Mouse (Mus musculus) bone marrow macrophage, adult 2 months (primary cell): Measurements from ENCODE around the gene Slc25a45. TPM values are rescaled to one million over a fixed set of nuclear protein-coding genes. Genes with fewer than 3 reads are reported as not detected.
A peak's percentile ranks its signal among the peaks of the same experiment; 100 is the strongest.

Source experiments
- H3K27ac ChIP-seq: 2 replicates; pipeline ENCODE4 v1.5.1; 2012; ENCODE audit warnings: low read depth, low read length; ENCODE audit not compliant: insufficient read depth
- H3K4me1 ChIP-seq: 2 replicates; pipeline ENCODE4 v1.6.1; 2012; ENCODE audit warnings: low read length; ENCODE audit not compliant: control insufficient read depth, insufficient read depth
- H3K4me3 ChIP-seq: 2 replicates; pipeline ENCODE4 v1.5.1; 2012; ENCODE audit warnings: mild to moderate bottlenecking, low read length, moderate library complexity; ENCODE audit not compliant: insufficient read depth
- CTCF ChIP-seq: IDR thresholded peaks from 2 replicates; pipeline ENCODE4 v1.5.1; 2012; ENCODE audit warnings: low read depth, mild to moderate bottlenecking, low read length, moderate library complexity
- POLR2A ChIP-seq: IDR thresholded peaks from 2 replicates; pipeline ENCODE4 v1.6.1; 2012; ENCODE audit warnings: mild to moderate bottlenecking, low read depth, low read length, borderline replicate concordance
- polyA plus RNA-seq: library from polyadenylated mRNA; stranded (reverse); fragments of >200 nt; gene quantifications from 2 replicates; pipeline ENCODE4 v1.2.4, GENCODE M21; 2012; ENCODE audit not compliant: missing spikeins, insufficient read depth, insufficient read length

Slc25a45 gene
- polyA plus RNA-seq, 1 experiment = 78.0 TPM

DNA sequence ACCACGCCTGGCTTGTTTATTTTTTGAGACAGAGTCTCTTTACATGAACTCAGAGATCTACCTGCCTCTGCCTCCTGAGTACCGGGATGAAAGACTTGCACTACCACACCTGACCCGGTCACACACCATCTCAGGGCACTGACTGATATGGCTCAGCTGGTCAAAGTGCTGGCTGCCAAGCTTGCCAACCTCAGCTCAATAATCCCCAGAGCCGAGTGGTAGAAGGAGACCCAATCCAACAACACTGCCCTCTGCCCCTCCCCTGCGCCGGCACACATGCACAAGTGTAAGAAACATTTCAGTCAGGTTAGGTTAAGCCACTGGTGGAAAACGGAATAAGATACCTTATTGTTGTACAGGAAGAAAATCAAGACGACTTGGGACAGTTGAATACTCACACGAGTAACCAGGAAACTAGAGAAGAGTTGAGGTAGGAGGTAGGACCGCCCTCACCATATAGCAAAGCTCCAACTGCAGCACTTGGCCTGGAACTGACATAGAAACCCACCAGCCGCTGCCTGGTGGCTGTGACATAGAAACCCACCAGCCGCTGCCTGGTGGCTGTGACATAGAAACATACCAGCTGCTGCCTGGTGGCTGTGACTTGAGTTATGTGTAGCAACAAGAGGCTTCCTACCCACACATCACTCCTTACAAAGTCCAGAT lies 43.2 kb upstream of the Slc25a45 start:
- TF ChIP-seq CTCF = peak; percentile 17; the same call in 1 of the 2 replicates
- TF ChIP-seq POLR2A = no peak
- Histone ChIP-seq H3K4me1 (peaks cover 6% of the 10 kb centered on the region; the same call in 1 of the 2 replicates), H3K27ac (peak overlapping the region; percentile 52), H3K4me3 (no peak overlapping the region)

GRCm38 (mm10) chr19:5835054-5835921 lies 42.3 kb upstream of the Slc25a45 start:
- Histone ChIP-seq H3K27ac (peak overlapping the region; percentile 2), H3K4me1 (peaks cover 6% of the 10 kb centered on the region; the same call in 1 of the 2 replicates), H3K4me3 (no peak overlapping the region)
- TF ChIP-seq POLR2A = no peak; the same call in 1 of the 2 replicates
- no peak for TF ChIP-seq CTCF

DNA sequence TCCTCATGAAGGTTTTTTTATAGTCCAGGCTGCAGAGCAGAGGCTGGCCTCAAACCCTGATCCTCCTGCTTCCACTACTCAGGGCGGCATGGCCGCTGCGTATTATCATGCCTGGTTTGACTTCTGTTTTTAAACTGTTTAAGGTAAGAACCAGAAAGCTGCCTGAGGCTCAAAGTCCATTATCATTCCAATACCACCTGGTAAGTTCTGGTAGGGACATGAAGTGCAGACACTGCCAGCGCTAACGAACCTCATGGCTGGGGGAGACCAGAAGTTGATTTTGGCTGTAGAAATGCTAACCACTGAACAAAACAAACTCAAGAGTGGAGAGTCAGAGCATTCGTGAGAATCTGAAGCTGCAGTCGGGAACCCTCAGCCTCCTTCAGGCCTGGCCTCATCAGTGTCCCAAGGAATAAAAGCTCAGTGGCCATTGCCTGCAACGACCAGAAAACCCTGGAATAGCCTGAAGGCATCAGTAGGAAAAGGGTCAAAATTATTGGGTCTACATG lies 41.6 kb upstream of the Slc25a45 start:
- TF ChIP-seq CTCF (no peak), POLR2A (no peak)
- peak overlapping the region; percentile 2 for H3K27ac ChIP-seq
- peaks cover 6% of the 10 kb centered on the region; the same call in 1 of the 2 replicates for H3K4me1 ChIP-seq
- H3K4me3 ChIP-seq = no peak overlapping the region

GRCm38 (mm10) chr19:5836941-5837572 lies 40.6 kb upstream of the Slc25a45 start:
- peaks cover 6% of the 10 kb centered on the region; the same call in 1 of the 2 replicates for H3K4me1 ChIP-seq
- no peak overlapping the region for H3K4me3 ChIP-seq
- TF ChIP-seq POLR2A (0 out of 2 replicates have a peak, but pooled peaks have one; percentile 48), CTCF (no peak)
- peak overlapping the region; percentile 70 for H3K27ac ChIP-seq

DNA sequence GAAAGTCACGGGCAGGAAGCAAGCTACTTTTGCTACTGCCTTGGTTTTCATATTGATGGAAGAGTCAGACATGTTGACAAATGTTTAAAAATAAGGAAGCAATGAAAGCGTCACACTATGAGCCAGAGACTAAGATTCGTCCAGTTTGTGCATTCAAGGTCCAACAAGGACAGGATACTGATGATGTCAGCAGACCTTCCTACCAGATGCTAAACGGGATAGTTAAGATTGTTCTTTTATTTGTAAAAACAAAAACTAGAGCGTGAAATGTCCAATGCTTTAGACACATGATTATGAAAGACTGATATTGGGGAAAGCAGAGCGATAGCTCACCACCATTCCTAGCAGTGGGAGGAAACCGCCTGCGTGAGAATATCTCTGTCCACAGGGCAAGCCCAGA lies 40.0 kb upstream of the Slc25a45 start:
- Histone ChIP-seq H3K27ac (peak overlapping the region; percentile 70), H3K4me3 (no peak overlapping the region), H3K4me1 (peaks cover 6% of the 10 kb centered on the region; the same call in 1 of the 2 replicates)
- TF ChIP-seq CTCF (no peak), POLR2A (no peak)

DNA sequence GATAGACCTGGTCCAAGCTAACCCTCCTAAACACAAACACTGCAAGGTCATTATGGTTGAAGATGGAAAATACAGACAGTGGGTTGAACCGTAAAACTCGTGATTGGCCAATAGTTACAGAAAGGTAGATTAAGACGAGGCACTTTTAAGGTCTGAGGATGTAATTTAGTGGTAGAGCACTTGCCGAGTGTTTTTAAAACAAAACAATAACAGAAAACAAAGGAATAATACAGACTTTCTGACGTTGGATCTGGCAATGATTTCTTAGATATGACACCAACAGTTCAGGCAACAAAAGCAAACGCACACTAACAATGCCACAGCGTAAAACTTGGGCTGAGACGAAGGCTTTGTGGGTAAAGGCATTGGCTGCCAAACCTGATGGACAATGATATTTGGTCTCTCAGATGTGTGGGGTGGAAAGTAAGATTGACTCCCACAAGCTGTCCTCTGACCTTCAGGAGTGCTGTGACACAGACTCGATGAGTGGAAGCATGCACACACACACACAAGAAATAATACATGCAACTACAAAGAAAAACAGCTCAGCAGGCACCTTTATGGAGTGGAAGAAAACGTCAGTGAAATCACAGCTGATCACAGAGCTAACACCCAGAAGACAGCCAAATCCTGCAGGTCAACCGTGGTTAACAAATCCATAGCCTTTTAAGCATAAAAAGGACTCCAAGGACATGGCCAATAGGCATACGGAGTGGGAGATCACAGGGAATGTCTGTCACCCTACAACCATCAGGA lies 39.3 kb upstream of the Slc25a45 start:
- TF ChIP-seq POLR2A (no peak; the same call in 1 of the 2 replicates), CTCF (no peak)
- peak overlapping the region; percentile 13 for H3K4me3 ChIP-seq
- H3K4me1 ChIP-seq = peaks cover 4% of the 10 kb centered on the region; the same call in 1 of the 2 replicates
- H3K27ac ChIP-seq = peak overlapping the region; percentile 70

- peak overlapping the region; percentile 70 for H3K27ac ChIP-seq
- H3K4me3 ChIP-seq = peak overlapping the region; percentile 13; the same call in 1 of the 2 replicates
- peaks cover 3% of the 10 kb centered on the region; the same call in 1 of the 2 replicates for H3K4me1 ChIP-seq
- no peak for TF ChIP-seq CTCF
- TF ChIP-seq POLR2A = 0 out of 2 replicates have a peak, but pooled peaks have one; percentile 15
Measured at GRCm38 (mm10) chr19:5838892-5839165, 38.8 kb upstream of the Slc25a45 start.

DNA sequence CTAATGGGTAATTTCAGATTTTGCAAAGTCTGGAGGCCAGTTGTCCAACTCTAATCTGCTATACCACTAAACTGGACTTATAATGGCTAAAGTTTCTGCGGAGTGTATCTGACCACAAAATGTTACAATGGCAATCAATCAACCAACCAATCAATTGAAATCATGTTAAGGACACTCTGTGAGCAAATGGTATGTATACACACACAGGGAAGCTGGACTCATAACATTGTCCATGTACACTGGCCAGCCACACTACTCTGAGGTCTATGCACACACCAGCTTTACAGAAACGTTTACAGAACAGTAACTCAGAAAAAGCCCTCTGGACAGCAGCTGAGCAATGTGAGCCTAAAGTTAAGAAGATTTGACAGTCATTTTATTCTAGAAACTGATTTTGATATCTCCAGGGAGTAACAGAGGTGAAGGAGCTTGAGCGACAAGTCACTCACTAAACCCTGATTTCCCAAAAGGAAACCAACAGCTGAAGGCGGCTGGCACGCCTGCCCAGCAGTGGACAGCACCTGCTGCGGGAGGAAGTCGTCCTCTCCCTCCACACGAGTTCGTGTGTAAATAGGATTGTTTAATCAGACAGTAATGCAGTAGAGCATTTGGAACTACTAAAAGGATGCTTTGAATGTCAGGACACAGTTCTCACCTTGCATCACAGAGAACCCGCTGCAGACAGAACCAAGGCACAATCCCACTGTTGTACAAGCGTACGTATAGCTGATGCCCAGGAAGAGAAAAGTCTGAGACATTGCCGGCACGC lies 38.1 kb upstream of the Slc25a45 start:
- Histone ChIP-seq H3K4me1 (0 out of 2 replicates have a peak, but pooled peaks cover under 1% of the 10 kb centered on the region), H3K4me3 (peak overlapping the region; percentile 78), H3K27ac (peak overlapping the region; percentile 99)
- peak; percentile 67; the same call in 1 of the 2 replicates for TF ChIP-seq POLR2A
- no peak for TF ChIP-seq CTCF
